Mouse (Mus musculus) mouse trophoblast stem cell (cell line): ENCODE data around the gene Klhl25.
"Not testable (repeated sequence)": the region's sequence is repeated elsewhere in the genome, so short reads cannot be mapped to it uniquely, and the experiment has no call there.

Source experiments
- in situ Hi-C, 2 experiments: fragments of 300-500 bp; cut with MseI, MboI; formaldehyde crosslinking; loops; 2 replicates in 1 of 2; 3 replicates in 1 of 2; pipeline ENCODE4 v1.15.1; 2025

The Klhl25 gene

GRCm38 (mm10) chr7:75848115-75848775 lies at the start of gene Klhl25:
Gene Klhl25 (plus strand): TSS chr7:75848310.
- in situ Hi-C loops, result no loop called here

- in situ Hi-C loops, result no loop called here
Measured at GRCm38 (mm10) chr7:75800530-75800929, 47.6 kb upstream of the Klhl25 start.

DNA sequence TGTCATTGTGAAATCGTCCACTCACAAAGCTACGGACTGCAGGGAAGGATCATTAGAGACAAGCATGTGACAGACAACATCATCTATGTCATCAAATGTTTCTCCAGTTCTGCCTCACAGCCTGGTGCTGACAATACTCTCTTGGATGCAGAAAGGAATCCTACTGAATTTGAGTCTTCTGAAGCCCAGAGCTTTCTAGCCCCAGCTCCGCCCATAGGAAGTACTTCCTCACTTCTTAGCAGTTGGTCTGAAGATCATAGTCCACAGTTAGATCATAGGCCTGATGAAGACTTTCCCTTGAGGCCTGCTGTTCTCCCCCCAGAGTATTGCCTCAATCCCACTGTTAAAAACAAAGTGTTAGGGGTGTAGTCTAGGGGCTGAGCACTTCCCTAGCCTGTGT lies 47.1 kb upstream of the Klhl25 start:
- in situ Hi-C loops, result no loop called here

- in situ Hi-C loops, result no loop called here
Measured at GRCm38 (mm10) chr7:75801621-75802358, 46.3 kb upstream of the Klhl25 start.

- in situ Hi-C loops, result no loop called here
Measured at GRCm38 (mm10) chr7:75802887-75803286, 45.2 kb upstream of the Klhl25 start.

DNA sequence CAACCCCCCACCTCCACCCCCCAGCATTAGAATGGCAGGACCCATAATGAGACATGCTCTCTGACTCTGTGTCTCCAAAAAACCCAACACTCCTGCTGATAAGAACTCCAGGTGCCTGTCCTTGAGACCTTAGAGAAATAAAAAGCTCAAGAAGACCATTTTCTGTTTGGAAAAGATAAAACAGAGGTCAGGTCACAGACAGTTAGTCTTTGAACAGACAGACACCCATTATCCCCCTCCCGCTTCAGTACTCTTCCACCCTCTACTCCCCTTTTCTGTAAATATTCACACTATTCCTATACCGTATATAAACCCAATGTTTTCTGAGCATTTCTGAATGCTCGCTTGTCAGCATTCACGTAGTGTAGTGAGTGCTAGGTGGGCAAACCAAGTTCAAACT lies 41.9 kb upstream of the Klhl25 start:
- in situ Hi-C loops, result no loop called here

- in situ Hi-C loops, result no loop called here
Measured at GRCm38 (mm10) chr7:75806711-75807110, 41.4 kb upstream of the Klhl25 start.

DNA sequence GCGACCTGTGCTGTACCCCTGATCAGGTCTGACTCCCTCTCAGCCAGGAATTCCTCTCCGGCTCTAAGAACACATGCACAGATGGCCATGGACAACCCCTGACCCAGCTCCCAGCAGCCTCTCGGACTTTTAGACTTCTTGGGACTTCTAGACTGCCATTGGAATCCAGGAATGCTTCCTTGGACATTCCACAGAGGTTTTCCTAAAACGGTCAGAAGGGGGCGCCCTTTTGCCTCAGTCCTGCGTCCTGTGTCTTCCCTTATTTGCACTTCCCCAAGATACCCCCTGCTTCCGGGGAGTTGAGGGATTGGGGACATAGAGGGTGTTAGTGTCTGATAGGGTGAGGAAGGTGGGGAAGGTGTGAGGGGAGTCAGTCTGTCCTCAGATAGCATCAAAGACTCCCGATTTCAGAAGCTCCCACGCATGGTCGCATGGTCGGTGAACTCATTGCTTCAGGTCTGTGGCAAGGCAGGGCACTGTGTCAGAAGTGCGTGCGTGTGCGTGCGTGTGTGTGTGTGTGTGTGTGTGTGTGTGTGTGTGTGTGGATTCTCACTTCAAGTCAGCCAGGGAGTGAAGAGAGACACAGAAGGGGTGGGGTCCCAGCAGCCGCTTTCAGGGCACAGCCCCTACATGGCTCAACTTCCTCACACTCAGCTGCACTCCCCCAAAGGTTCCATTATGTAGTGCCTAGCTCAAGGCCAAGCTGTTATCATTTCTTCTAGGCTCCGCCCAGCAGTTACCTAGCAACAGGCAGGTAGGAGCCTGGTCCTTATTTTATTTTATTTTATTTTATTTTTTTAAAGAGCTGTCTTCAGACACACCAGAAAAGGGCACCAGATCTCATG lies 40.4 kb upstream of the Klhl25 start:
- in situ Hi-C loops, result no loop called here

GRCm38 (mm10) chr7:75820687-75821086 lies 27.4 kb upstream of the Klhl25 start:
- in situ Hi-C loops, result loop anchor here in 1 of 2 experiments (10.0 kb wide), 1 partner anchor 64 kb away; no protein-coding TSS in a partner anchor

DNA sequence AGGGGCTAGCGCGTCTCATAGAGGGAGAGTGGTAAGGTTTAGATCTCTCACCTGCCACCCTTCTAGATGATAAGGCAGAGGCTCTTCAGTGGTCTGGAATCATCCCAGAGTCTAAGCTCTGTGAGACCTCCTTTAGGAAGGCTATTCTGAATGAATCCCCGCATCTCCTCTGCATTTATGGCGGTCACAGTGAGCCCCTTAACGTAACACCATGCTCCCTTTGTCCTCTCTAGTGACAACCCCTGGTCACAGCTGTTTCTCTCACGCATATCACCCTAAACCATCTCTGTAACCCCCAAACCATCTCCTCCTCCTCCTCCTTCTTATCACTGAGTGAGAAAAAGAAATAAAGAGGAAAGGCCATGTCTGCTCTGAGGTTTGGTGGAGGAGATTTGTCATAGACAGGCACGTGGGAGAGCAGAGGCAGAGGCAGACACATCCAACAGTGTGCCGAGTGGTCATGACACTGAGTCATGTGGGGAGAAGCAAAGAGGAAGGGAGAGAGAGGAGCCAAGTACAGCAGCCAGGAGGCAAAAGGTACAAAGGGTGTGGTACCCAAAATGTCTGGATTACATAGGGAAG lies 25.9 kb upstream of the Klhl25 start:
- in situ Hi-C loops, result loop anchor here in 1 of 2 experiments (10.0 kb wide), 1 partner anchor 63 kb away; no protein-coding TSS in a partner anchor

GRCm38 (mm10) chr7:75823071-75823470 lies 25.0 kb upstream of the Klhl25 start:
- in situ Hi-C loops, result loop anchor here in 1 of 2 experiments (10.0 kb wide), 1 partner anchor 62 kb away; no protein-coding TSS in a partner anchor

DNA sequence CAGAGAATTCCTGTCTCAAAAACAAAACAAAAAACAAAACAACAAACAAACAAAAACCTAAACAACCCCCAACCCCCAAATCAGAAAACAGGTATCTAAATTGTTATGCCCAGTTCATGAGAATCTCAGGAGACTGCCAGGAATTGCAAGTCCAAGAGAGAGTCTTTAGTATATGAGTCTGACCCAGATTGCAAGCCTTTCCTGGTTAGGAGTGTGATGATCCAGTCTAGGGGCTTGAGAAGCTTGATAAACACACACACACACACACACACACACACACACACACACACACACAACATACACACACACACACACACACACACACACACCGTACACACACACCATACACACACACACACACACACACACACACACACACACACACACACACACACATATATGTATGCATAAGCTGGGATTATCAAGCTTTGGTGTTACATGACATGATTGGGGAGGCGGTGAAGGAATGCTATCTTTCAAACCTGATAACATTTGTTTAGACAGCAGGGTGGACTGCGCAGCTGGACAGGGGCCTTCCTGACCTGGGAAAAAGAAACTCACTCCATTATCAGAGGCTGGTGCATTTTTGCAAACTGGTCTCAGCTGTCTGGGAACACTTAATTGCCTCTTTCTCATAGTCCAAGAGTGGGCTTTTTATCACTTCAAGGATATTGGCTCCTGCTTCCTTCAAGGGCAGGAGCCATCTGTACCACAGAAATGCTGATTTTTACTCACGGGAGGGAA lies 21.6 kb upstream of the Klhl25 start:
- in situ Hi-C loops, result loop anchor here (5.0 to 10.0 kb wide), 3 partner anchors 58 to 89 kb away; no protein-coding TSS in a partner anchor

GRCm38 (mm10) chr7:75827357-75827756 lies 20.8 kb upstream of the Klhl25 start:
- in situ Hi-C loops, result loop anchor here (5.0 to 10.0 kb wide), 3 partner anchors 57 to 90 kb away; no protein-coding TSS in a partner anchor

GRCm38 (mm10) chr7:75827850-75828249 lies 20.3 kb upstream of the Klhl25 start:
- in situ Hi-C loops, result loop anchor here (5.0 to 10.0 kb wide), 3 partner anchors 57 to 91 kb away; no protein-coding TSS in a partner anchor

GRCm38 (mm10) chr7:75828536-75828935 lies 19.6 kb upstream of the Klhl25 start:
- in situ Hi-C loops, result loop anchor here (5.0 to 10.0 kb wide), 3 partner anchors 56 to 91 kb away; no protein-coding TSS in a partner anchor

GRCm38 (mm10) chr7:75830251-75831060 lies 17.7 kb upstream of the Klhl25 start:
- in situ Hi-C loops, result no loop called here

DNA sequence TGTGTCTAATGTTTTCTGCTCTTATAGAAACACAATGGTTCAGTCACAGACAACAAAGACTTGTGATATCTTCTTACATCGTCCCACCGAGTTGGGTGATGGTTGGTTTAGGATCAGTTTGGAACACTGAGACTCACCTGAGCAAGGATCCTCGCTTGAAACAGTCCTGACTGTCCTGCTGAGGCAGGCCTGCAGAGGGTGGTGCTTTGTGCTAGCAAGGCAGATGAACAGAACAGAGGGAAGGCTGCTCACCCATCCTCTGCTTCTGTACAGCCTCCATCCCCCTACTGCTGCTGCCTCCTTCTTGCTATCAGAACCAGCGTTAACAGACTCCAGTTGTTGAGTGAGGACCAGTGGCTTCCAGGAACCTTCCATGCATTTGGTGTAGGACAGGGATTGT lies 14.2 kb upstream of the Klhl25 start:
- in situ Hi-C loops, result not testable (repeated sequence)

- in situ Hi-C loops, result loop anchor here (5.0 kb wide), 1 partner anchor 48 kb away; no protein-coding TSS in a partner anchor
Measured at GRCm38 (mm10) chr7:75834932-75835631, 13.0 kb upstream of the Klhl25 start.

DNA sequence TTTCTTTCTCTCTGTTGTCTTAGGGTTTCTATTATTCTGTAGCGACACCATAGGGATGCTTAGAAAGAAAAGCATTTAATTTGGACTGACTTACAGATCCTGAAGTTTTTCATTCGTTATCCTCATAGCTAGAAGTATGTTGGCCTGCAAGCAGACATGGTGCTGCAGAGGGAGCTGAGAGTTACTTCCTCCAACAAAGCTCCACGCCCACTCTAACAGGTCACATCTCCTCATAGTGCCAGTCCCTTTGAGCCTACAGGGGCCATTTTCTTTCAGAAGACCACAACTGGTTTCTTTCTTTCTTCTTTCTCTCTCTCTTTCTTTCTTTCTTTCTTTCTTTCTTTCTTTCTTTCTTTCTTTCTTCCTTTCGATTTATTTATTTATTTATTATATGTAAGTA lies 8.0 kb upstream of the Klhl25 start:
- in situ Hi-C loops, result no loop called here
